Mouse (Mus musculus) C2C12 (cell line): ENCODE results near the gene AB124611.

Experiments used
- CTCF ChIP-seq: IDR thresholded peaks from one replicate; pipeline ENCODE4 v1.5.1; 2011; ENCODE audit not compliant: control insufficient read depth, insufficient read depth, insufficient read length
- MAX ChIP-seq: IDR thresholded peaks from one replicate; pipeline ENCODE4 v1.6.1; 2011; ENCODE audit warnings: mild to moderate bottlenecking, control low read depth
- MYOD1 ChIP-seq: IDR thresholded peaks from one replicate; pipeline ENCODE4 v1.6.1; 2011; ENCODE audit warnings: low read depth; ENCODE audit not compliant: control insufficient read depth, insufficient read length

DNA sequence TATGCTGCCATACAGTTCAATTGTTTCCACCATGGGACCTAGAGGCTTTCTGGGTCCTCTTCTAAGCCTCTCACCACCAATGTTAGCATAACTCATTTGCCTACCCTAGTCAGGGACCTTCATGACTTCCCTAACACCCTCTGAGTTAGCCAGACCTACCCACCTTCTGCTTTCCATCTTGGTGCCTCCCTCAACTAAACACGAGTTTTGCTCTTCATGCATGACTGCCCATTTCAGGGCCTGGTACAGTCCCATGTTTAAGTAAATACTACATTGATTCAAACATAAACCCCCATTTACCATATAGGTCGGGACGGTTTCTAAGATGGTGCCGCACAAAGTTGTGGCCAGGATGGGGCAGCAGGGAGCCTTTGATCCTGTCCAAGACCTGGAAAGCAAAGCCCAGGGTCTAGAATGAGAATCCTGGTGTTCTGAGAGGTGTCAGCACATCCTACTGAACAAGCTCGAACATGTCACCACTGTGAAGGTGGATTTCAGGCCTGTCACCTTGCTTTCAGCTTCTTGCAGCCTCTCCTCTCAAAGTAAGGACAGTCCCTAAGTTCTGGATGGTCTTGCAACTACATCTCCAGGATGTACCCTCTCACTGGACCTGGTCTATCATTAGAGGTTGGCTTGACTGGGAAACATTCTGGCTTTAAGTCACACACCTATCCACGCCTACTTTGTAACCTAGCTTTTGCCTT is 65.3 kb downstream of the AB124611 start:
- no peak for TF ChIP-seq CTCF
- no peak for TF ChIP-seq MYOD1
- no peak for TF ChIP-seq MAX
